Mouse (Mus musculus) liver, embryonic 14.5 days (tissue): ENCODE data around the gene Jup. TPM values are rescaled to one million over a fixed set of nuclear protein-coding genes. Genes with fewer than 3 reads are reported as not detected.

Experiments used
- ATAC-seq: fragments of 200-750 bp; cut with Nextera tagmentation; 2 replicates; pipeline ENCODE4 v1.8.0; 2017; ENCODE audit warnings: moderate number of reproducible peaks, mild to moderate bottlenecking, moderate library complexity; ENCODE audit not compliant: insufficient read depth
- DNase-seq, 3 experiments: peaks; one replicate each; pipeline ENCODE4 v3.0.0-alpha.2; 2012 to 2013; ENCODE audit warnings: low read depth in 3 of 3, low spot score in 3 of 3
- H3K27ac ChIP-seq: fragments of 300-500 bp; sonication (generic); 2 replicates; pipeline ENCODE4 v1.5.1; 2014; ENCODE audit warnings: moderate library complexity, mild to moderate bottlenecking, control low read depth, inconsistent platforms
- H3K27me3 ChIP-seq: fragments of 300-500 bp; sonication (generic); 2 replicates; pipeline ENCODE4 v1.6.1; 2014; ENCODE audit warnings: mild to moderate bottlenecking, low read length, moderate library complexity; ENCODE audit not compliant: control insufficient read depth, insufficient read depth
- H3K36me3 ChIP-seq: fragments of 300-500 bp; sonication (generic); replicated peaks from 2 replicates; pipeline ENCODE4 v1.6.1; 2014; ENCODE audit warnings: low read depth; ENCODE audit not compliant: control insufficient read depth, insufficient read depth
- H3K4me1 ChIP-seq, 2 experiments: fragments of 200-500 bp in 1 of 2; fragments of 300-500 bp in 1 of 2; sonication (generic) in 1 of 2; replicated peaks; 2 replicates each; pipeline ENCODE4 v1.6.1; 2012 to 2014; ENCODE audit warnings: antibody characterized with exemption in 1 of 2, inconsistent platforms in 1 of 2, low read length in 1 of 2; ENCODE audit not compliant: control insufficient read depth in 2 of 2, insufficient read depth in 2 of 2
- H3K4me2 ChIP-seq: fragments of 300-500 bp; sonication (generic); 2 replicates; pipeline ENCODE4 v1.6.1; 2014; ENCODE audit warnings: low read depth, mild to moderate bottlenecking, control low read depth, moderate library complexity
- H3K4me3 ChIP-seq, 2 experiments: fragments of 200-500 bp in 1 of 2; fragments of 300-500 bp in 1 of 2; sonication (generic) in 1 of 2; 2 replicates each; pipeline ENCODE4 v1.5.1; 2012 to 2014; ENCODE audit warnings: low read depth in 2 of 2, low read length in 2 of 2, mild to moderate bottlenecking in 2 of 2, control low read depth in 1 of 2, inconsistent platforms in 1 of 2, moderate library complexity in 1 of 2; ENCODE audit not compliant: insufficient read depth in 1 of 2
- H3K9ac ChIP-seq: fragments of 300-500 bp; sonication (generic); replicated peaks from 2 replicates; pipeline ENCODE4 v1.6.1; 2014; ENCODE audit warnings: mild to moderate bottlenecking, control low read depth, moderate library complexity
- H3K9me3 ChIP-seq: fragments of 300-500 bp; sonication (generic); 2 replicates; pipeline ENCODE4 v1.6.1; 2016; ENCODE audit warnings: low read length, mixed read lengths; ENCODE audit not compliant: control insufficient read depth
- CTCF ChIP-seq: IDR thresholded peaks from 2 replicates; pipeline ENCODE4 v1.5.1; 2016; ENCODE audit warnings: antibody characterized with exemption, low read depth, control low read depth
- EP300 ChIP-seq: IDR thresholded peaks from 2 replicates; pipeline ENCODE4 v1.6.1; 2016; ENCODE audit warnings: antibody characterized with exemption, low read depth
- WGBS: fragments of 180-500 bp; shearing (Covaris S2); extraction: QIAGEN DNeasy Blood & Tissue Kit; methylation state at CpG from one replicate; pipeline ENCODE4 v1.1.7; 2014; ENCODE audit not compliant: insufficient replicate concordance; 5-methylcytosine and 5-hydroxymethylcytosine counted together
- polyA plus RNA-seq, 2 experiments: library from polyadenylated mRNA; depleted of rRNA in 1 of 2; stranded (reverse) in 1 of 2; unstranded in 1 of 2; fragments of >200 nt; fragmentation: Nextera tagmentation in 1 of 2; extraction: Ambion mirVana in 1 of 2; gene quantifications; 2 replicates each; pipeline versions ENCODE4 v1.2.1 to v1.2.3; 2012 to 2014

Jup gene
- polyA plus RNA-seq, 2 experiments, result 8.5 to 8.6 TPM

GRCm38 (mm10) chr11:100414021-100414913 is 16.7 kb upstream of the Jup start, which contains the start of gene P3h4:
Gene P3h4, minus strand, starts transcription at chr11:100414836.
- H3K9me3 ChIP-seq, result no peaks in the 10 kb centered on the region
- no peak within 1 kb of the TSS for H3K9ac ChIP-seq
- peak within 1 kb of the TSS; percentile 36 for H3K4me2 ChIP-seq
- TF ChIP-seq EP300, result no peak
- TF ChIP-seq CTCF, result peak; percentile 52
- peaks cover 35% of the 10 kb centered on the region for H3K27me3 ChIP-seq
- no peaks in the 10 kb centered on the region for H3K36me3 ChIP-seq
- H3K4me1 ChIP-seq, result no peaks in the 10 kb centered on the region
- H3K27ac ChIP-seq, result no peak within 1 kb of the TSS
- no peak for DNase-seq
- H3K4me3 ChIP-seq, result peak within 1 kb of the TSS; percentile 36 to 44
- WGBS, result 3% methylated on average over 90 of the region's 93 CpGs
- ATAC-seq, result peak; percentile 71

- no peak overlapping the region for H3K9ac ChIP-seq
- no peak for TF ChIP-seq CTCF
- H3K36me3 ChIP-seq, result no peaks in the 10 kb centered on the region
- no peaks in the 10 kb centered on the region for H3K4me1 ChIP-seq
- ATAC-seq, result no peak
- peak overlapping the region; percentile 36; the same call in 1 of the 2 replicates for H3K4me2 ChIP-seq
- no peak for DNase-seq
- 72% methylated on average over 11 of the region's 11 CpGs for WGBS
- H3K27ac ChIP-seq, result no peak overlapping the region
- peak overlapping the region; percentile 31 to 36; a peak in 3 of 4 replicates for H3K4me3 ChIP-seq
- peaks cover 35% of the 10 kb centered on the region for H3K27me3 ChIP-seq
- H3K9me3 ChIP-seq, result no peaks in the 10 kb centered on the region
Measured at GRCm38 (mm10) chr11:100413541-100413940, 16.0 kb upstream of the Jup start.

- ATAC-seq (no peak), DNase-seq (no peak)
- TF ChIP-seq EP300, result no peak
- no peak for TF ChIP-seq CTCF
- H3K4me1 ChIP-seq, result no peaks in the 10 kb centered on the region
- H3K4me3 ChIP-seq, result no peak overlapping the region
- no peak overlapping the region for H3K9ac ChIP-seq
- 48% methylated on average over 11 of the region's 11 CpGs for WGBS
- H3K4me2 ChIP-seq, result no peak overlapping the region
- H3K9me3 ChIP-seq, result no peaks in the 10 kb centered on the region
- peaks cover 35% of the 10 kb centered on the region for H3K27me3 ChIP-seq
- no peaks in the 10 kb centered on the region for H3K36me3 ChIP-seq
- no peak overlapping the region for H3K27ac ChIP-seq
Measured at GRCm38 (mm10) chr11:100411736-100412135, 14.2 kb upstream of the Jup start.

GRCm38 (mm10) chr11:100409686-100410085 is 12.1 kb upstream of the Jup start:
- DNase-seq, result no peak
- Histone ChIP-seq H3K36me3 (no peaks in the 10 kb centered on the region), H3K27ac (no peak overlapping the region), H3K27me3 (peaks cover 16% of the 10 kb centered on the region), H3K9me3 (no peaks in the 10 kb centered on the region), H3K4me1 (no peaks in the 10 kb centered on the region), H3K4me2 (no peak overlapping the region), H3K4me3 (no peak overlapping the region), H3K9ac (no peak overlapping the region)
- WGBS, result 60% methylated on average over 3 of the region's 3 CpGs
- TF ChIP-seq CTCF (no peak), EP300 (no peak)
- no peak for ATAC-seq

GRCm38 (mm10) chr11:100408835-100409462 is 11.4 kb upstream of the Jup start:
- Histone ChIP-seq H3K9me3 (no peaks in the 10 kb centered on the region), H3K27ac (no peak overlapping the region), H3K27me3 (peaks cover 9% of the 10 kb centered on the region), H3K4me3 (no peak overlapping the region), H3K4me1 (0 out of 4 replicates have a peak, but pooled peaks cover 0 to under 1% of the 10 kb centered on the region in 2 experiments), H3K4me2 (no peak overlapping the region), H3K36me3 (no peaks in the 10 kb centered on the region), H3K9ac (no peak overlapping the region)
- TF ChIP-seq CTCF, result no peak
- TF ChIP-seq EP300, result no peak
- DNase-seq (no peak), ATAC-seq (no peak)
- 72% methylated on average over 12 of the region's 12 CpGs for WGBS
